Mouse (Mus musculus) ES-E14 (cell line): Measurements from ENCODE around the gene Pacsin1. TPM values are rescaled to one million over a fixed set of nuclear protein-coding genes. Genes with fewer than 3 reads are reported as not detected.

Experiments used
- DNase-seq: peaks from one replicate; pipeline ENCODE4 v3.0.0-alpha.2; 2013; ENCODE audit warnings: low read depth, low spot score
- H3K27ac ChIP-seq: 2 replicates; pipeline ENCODE4 v1.5.1; 2012; ENCODE audit warnings: low read depth, mild to moderate bottlenecking, low read length, moderate library complexity, mixed read lengths; ENCODE audit not compliant: poor library complexity, insufficient read depth, severe bottlenecking
- H3K36me3 ChIP-seq: 2 replicates; pipeline ENCODE4 v1.6.1; 2012; ENCODE audit warnings: mild to moderate bottlenecking, low read length, moderate library complexity, mixed read lengths; ENCODE audit not compliant: control insufficient read depth, poor library complexity, insufficient read depth, severe bottlenecking
- H3K4me1 ChIP-seq, 2 experiments: fragments of 150-350 bp in 1 of 2; sonication (generic) in 1 of 2; 2 replicates each; pipeline ENCODE4 v1.6.1; 2012; ENCODE audit warnings: low read length in 2 of 2, mild to moderate bottlenecking in 1 of 2, mixed read lengths in 1 of 2; ENCODE audit not compliant: control insufficient read depth in 2 of 2, insufficient read depth in 2 of 2, poor library complexity in 1 of 2
- H3K4me3 ChIP-seq, 2 experiments: fragments of 150-350 bp in 1 of 2; sonication (generic) in 1 of 2; 2 replicates each; pipeline ENCODE4 v1.5.1; 2012; ENCODE audit warnings: low read length in 2 of 2, low read depth in 1 of 2, mild to moderate bottlenecking in 1 of 2, mixed read lengths in 1 of 2; ENCODE audit not compliant: insufficient read depth in 1 of 2, poor library complexity in 1 of 2, severe bottlenecking in 1 of 2
- H3K9ac ChIP-seq: 2 replicates; pipeline ENCODE4 v1.6.1; 2012; ENCODE audit warnings: low read depth, mild to moderate bottlenecking, low read length, mixed read lengths; ENCODE audit not compliant: poor library complexity, insufficient read depth, severe bottlenecking
- H3K9me3 ChIP-seq: fragments of 150-350 bp; sonication (generic); 2 replicates; pipeline ENCODE4 v1.6.1; 2012; ENCODE audit warnings: low read depth, mild to moderate bottlenecking, low read length; ENCODE audit not compliant: control insufficient read depth, insufficient read depth
- CHD2 ChIP-seq: IDR thresholded peaks from 2 replicates; pipeline ENCODE4 v1.6.1; 2014; ENCODE audit warnings: mild to moderate bottlenecking, low read depth, low read length, inconsistent platforms
- HCFC1 ChIP-seq: IDR thresholded peaks from 2 replicates; pipeline ENCODE4 v1.6.1; 2012; ENCODE audit warnings: low read length, inconsistent platforms, borderline replicate concordance; ENCODE audit not compliant: insufficient read depth
- MAFK ChIP-seq: IDR thresholded peaks from 2 replicates; pipeline ENCODE4 v1.6.1; 2014; ENCODE audit warnings: mild to moderate bottlenecking, low read depth, low read length, inconsistent platforms; ENCODE audit not compliant: insufficient read depth
- ZC3H11A ChIP-seq: IDR thresholded peaks from 2 replicates; pipeline ENCODE4 v1.6.1; 2012; ENCODE audit warnings: low read depth, mild to moderate bottlenecking, inconsistent platforms, low read length, borderline replicate concordance
- ZNF384 ChIP-seq: IDR thresholded peaks from 2 replicates; pipeline ENCODE4 v1.6.1; 2012; ENCODE audit warnings: low read depth, low read length, inconsistent platforms
- in situ Hi-C, 2 experiments: fragments of 600-800 bp; cut with MboI; formaldehyde crosslinking; loops; one replicate each; pipeline ENCODE4 v1.15.1; 2025; ENCODE audit warnings: low sequenced_read_pairs in 2 of 2, inconsistent platforms in 1 of 2; ENCODE audit not compliant: unreplicated experiment in 2 of 2
- total RNA-seq: library from RNA; depleted of rRNA; stranded (reverse); fragments of 300-350 nt; gene quantifications from 2 replicates; pipeline ENCODE4 v1.2.3, GENCODE M21; 2012

Pacsin1 gene
- total RNA-seq, 1 experiment = 7.9 TPM

DNA sequence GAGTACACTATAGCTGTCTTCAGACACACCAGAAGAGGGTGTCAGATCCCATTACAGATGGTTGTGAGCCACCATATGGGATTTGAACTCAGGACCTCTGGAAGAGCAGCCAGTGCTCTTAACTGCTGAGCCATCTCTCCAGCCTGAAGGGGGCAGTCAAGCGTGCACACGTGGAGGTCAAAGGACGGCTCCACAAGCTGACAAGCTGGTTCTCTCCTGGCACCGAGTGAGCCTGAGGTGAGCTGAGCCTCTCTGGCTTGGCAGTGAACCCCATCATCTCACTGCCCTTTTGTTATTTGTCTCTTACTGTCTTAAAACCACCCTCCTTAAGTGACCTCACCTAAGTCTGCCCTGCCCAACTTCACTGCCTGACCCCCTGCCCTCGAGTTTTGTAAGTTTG lies 27.9 kb upstream of the Pacsin1 start:
- in situ Hi-C loops = no loop called here
- H3K9me3 ChIP-seq = no peaks in the 10 kb centered on the region
- H3K4me3 ChIP-seq = no peak overlapping the region
- H3K4me1 ChIP-seq = peaks cover 0 to 6% of the 10 kb centered on the region in 2 experiments; a peak in 1 of 4 replicates
- TF ChIP-seq MAFK (no peak), HCFC1 (no peak), ZC3H11A (no peak)
- no peak for DNase-seq
- no peak overlapping the region for H3K9ac ChIP-seq
- H3K27ac ChIP-seq = no peak overlapping the region
- H3K36me3 ChIP-seq = peaks cover 27% of the 10 kb centered on the region

DNA sequence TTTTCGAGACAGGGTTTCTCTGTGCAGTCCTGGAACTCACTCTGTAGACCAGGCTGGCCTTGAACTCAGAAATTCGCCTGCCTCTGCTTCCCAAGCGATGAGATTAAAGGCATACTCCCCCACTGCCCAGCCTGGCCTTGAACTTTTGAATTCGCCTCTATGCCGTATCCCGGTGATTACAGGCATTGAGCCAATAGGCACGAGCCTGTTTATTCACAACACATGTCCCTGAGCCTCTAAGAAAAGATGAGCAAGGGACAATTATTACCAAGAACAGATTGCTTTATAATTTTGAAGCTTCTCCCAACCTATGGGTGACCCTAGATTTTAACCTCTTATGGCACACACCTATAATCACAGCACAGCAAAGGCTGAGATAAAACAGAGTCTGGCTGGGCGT lies 26.9 kb upstream of the Pacsin1 start:
- no peak for TF ChIP-seq HCFC1
- TF ChIP-seq MAFK = no peak
- no peak for TF ChIP-seq ZC3H11A
- TF ChIP-seq ZNF384 = no peak
- TF ChIP-seq CHD2 = no peak
- H3K36me3 ChIP-seq = peaks cover 37% of the 10 kb centered on the region
- no peak overlapping the region; the same call in 1 of the 2 replicates for H3K27ac ChIP-seq
- in situ Hi-C loops = no loop called here
- DNase-seq = no peak
- no peak overlapping the region for H3K4me3 ChIP-seq
- no peak overlapping the region for H3K9ac ChIP-seq
- H3K4me1 ChIP-seq = peaks cover 0 to 6% of the 10 kb centered on the region in 2 experiments; a peak in 1 of 4 replicates
- H3K9me3 ChIP-seq = no peaks in the 10 kb centered on the region

DNA sequence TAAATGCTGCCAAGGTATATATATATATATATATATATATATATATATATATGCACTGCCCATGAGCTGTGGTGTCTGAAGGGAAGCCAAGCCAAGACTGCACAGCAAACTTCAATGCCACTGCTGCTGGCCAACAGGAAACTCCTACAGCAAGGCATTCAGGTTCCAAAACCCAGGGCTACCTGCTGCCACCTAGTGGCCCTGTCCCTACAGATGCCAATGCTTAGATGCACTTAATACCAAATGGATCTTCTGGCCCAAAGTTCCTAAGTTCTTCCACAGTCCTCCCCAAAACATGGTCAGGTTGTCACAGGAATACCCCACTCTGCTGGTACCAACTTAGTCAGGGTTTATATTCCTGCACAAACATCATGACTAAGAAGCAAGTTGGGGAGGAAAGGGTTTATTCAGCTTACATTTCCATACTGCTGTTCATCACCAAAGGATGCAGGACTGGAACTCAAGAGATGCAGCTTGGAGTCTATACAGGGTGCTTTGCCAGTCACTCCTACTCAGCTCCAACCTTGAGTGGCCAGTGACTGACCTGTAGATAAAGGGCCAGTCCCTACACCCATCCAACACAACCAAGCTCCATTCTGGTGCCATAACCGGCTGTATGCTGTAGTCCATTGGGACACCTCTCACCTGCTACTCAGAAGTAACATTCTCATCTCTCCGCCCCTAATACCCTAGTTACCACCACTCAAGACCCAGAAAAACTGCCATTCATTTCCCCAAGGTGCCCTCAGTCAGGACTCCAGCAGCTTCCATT lies 25.9 kb upstream of the Pacsin1 start:
- in situ Hi-C loops = no loop called here
- Histone ChIP-seq H3K9ac (no peak overlapping the region), H3K4me3 (no peak overlapping the region), H3K36me3 (peaks cover 47% of the 10 kb centered on the region), H3K9me3 (no peaks in the 10 kb centered on the region), H3K27ac (no peak overlapping the region), H3K4me1 (peaks cover 0 to 6% of the 10 kb centered on the region in 2 experiments; a peak in 1 of 4 replicates)
- no peak for TF ChIP-seq MAFK
- TF ChIP-seq ZC3H11A = no peak
- TF ChIP-seq ZNF384 = no peak
- no peak for TF ChIP-seq CHD2
- TF ChIP-seq HCFC1 = no peak
- no peak for DNase-seq

DNA sequence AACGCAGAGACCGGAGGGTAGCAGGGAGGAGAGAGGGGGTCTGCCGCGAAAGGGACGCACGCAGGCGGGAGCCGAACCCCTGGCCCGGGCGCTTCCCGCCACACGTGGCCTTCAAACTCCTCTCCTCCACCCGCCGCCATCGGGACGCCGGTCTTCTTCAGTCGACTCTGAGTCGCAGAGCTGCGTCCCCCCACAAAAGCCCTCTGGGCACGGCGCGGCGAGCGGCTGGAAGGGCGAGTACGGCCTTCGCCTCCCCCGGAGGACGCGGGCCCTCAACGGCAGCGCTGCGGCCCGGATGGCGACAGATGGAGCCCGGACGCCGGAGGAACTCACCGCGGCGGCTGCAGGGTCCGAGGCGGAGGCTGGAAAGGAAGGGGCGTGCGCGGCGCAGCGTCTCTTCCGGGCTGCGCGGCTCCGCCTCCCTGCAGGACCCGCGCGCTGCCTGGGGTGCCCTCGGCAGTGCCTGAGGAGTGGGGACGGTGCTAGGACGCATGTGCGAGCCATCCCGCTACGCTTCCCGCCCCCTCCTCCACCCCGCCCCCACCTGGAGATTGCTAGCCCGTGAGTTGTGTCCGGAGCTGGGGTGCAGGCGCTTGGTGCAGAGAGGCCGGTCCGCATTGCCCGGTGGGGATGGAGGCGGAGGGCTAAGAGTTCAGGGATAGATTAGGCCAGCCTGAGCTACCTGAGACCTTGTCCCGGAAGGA lies 20.3 kb upstream of the Pacsin1 start, which contains the start of gene RPS10-NUDT3:
TSS of gene RPS10-NUDT3 (minus strand) at position 352 of the 704 bp plus-strand sequence.
- H3K4me1 ChIP-seq = peaks cover 0 to 13% of the 10 kb centered on the region in 2 experiments; a peak in 3 of 4 replicates

More for the DNA sequence above, 20.3 kb upstream of the Pacsin1 start, which contains the start of gene RPS10-NUDT3:
- no peak for DNase-seq
- H3K9me3 ChIP-seq = no peaks in the 10 kb centered on the region
- no peak for TF ChIP-seq ZNF384
- TF ChIP-seq ZC3H11A = no peak
- no peak for TF ChIP-seq HCFC1
- 0 out of 2 replicates have a peak, but pooled peaks have one; percentile 18 for TF ChIP-seq MAFK
- no peak for TF ChIP-seq CHD2
- H3K36me3 ChIP-seq = peaks cover 48% of the 10 kb centered on the region
- peak within 1 kb of the TSS; percentile 95 for H3K27ac ChIP-seq
- in situ Hi-C loops = no loop called here
- peak within 1 kb of the TSS; percentile 97 to 98 for H3K4me3 ChIP-seq
- peak within 1 kb of the TSS; percentile 94 for H3K9ac ChIP-seq
